Mouse (Mus musculus) B cell, adult 2 months (primary cell): Measurements from ENCODE around the gene Lsm2.

ENCODE experiments used
- DNase-seq, 2 experiments: peaks; one replicate each; pipeline ENCODE4 v3.0.0; 2022

Lsm2 gene

GRCm38 (mm10) chr17:35034896-35035295 is 53.2 kb downstream of the Lsm2 start:
- no peak for DNase-seq
